Mouse (Mus musculus): Measurements from ENCODE around the gene Jag2.

Gene Jag2

DNA sequence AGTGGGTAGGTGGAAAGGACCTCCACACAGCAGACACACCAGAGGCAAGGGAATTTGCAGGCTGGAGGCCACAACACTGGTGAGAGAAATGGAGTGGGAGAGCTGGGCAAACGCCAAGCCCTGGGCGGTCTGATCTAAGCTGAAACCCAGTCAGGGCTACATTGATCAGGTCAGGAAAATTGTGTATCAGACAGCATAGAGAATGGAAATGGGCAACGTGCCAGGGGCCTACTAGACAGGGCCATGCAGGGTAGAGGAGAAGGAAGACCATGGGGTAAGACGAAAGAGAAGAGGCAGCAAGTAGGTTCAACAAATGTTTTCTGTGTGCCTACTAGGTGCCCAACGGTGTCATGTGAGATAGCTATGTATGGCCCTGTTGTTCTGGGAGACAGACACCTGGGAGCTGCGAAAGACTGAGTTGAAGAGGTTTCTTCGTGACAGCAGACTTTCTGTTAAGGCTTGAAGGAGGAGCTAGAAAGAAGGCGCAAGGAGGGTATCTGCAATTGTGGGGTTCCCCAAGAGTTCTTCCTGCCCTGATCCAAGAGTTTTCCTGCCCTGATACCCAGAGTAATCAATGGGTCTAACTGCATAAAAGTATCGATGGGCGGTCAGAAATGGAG, 11.7 kb upstream of the Jag2 start:
- in situ Hi-C loops (cut with MboI, MseI) = no loop called here

DNA sequence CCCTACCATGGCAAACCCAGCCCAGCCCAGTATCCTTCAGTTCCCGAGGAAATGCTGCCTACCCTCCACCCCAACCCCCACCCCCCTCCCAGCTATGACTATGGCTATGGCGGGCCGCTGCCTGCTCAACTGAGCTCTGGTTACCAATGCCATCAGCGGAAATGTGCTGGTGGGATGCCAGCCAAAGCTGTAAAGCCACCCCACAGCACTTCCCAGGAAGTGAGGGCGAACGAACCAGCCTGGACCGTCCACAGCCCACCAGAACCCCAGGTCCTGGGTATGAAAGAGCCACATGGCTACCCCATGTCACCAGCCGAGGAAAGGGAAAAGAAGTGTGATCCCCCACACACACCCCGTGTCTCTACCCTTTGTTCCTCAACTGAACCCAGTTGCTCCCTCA, 11.1 kb upstream of the Jag2 start:
- in situ Hi-C loops (cut with MboI, MseI) = no loop called here

GRCm38 (mm10) chr12:112940238-112940637, 10.7 kb upstream of the Jag2 start:
- in situ Hi-C loops (cut with MboI, MseI) = no loop called here

DNA sequence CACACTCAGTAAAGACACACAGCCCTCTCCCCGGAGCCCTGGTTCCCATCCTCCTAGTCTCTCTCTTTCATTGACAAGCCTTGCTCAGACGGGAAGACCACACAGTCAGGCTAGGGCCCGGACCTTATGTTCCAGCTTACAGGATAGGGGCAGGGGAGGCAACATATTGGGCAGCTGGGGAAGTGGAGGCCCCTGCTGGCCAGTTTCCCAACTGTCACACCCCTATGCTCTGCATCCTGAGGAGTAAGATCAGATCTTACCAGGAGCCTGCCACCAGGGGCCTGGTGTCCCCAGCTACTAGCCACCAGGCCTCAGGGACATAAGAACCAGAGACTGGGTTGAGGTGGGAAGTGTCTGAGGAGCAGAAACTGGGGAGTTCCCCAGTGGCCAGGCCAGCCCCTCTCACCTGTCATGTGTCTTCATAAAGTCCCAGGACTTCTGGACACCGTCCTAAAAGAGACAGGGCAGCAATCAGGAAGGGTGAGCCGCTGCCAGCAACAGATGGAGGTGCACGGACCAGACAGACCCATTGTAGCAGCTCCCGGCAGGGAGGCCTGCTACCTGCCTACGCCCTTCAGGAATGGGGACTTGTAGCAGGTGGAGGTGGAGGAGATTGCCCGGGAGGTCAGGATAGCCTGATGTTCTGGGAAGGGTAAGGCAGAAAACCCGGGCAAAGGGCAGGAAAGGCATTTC, 9.4 kb upstream of the Jag2 start:
- in situ Hi-C loops (cut with MboI, MseI) = no loop called here

- in situ Hi-C loops (cut with MboI, MseI) = no loop called here
Measured at GRCm38 (mm10) chr12:112938366-112938765, 8.8 kb upstream of the Jag2 start.

GRCm38 (mm10) chr12:112937906-112938305, 8.3 kb upstream of the Jag2 start:
- in situ Hi-C loops (cut with MboI, MseI) = no loop called here

- in situ Hi-C loops (cut with MboI, MseI) = no loop called here
Measured at GRCm38 (mm10) chr12:112932647-112933046, 3.1 kb upstream of the Jag2 start.

GRCm38 (mm10) chr12:112928401-112929241, 955 bp downstream of the Jag2 start:
- in situ Hi-C loops (cut with MboI, MseI) = loop anchor here (10.0 kb wide), 1 partner anchor 1276 kb away; no protein-coding TSS in a partner anchor

DNA sequence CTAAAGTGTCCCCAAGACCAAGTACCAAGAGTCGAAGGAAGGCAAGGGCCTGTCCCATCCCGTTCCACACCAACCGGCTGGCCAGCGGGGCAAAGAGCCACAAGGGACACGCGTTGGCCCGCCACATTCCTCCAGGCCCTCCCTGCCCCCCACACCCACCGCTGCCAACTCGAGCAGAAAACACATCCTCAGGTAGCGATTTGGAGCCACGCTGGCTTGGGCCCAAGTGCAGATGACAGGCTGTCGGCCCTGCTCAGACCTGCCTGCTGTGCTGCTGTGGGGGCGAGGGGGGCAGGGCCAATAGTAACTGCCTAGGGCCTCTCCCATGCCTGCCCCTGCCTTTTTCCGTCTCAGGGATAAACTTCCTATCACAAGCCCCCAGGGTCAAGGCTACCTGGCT, 2.3 kb downstream of the Jag2 start:
- in situ Hi-C loops (cut with MboI, MseI) = loop anchor here (10.0 kb wide), 1 partner anchor 1278 kb away; no protein-coding TSS in a partner anchor

- in situ Hi-C loops (cut with MboI, MseI) = loop anchor here (10.0 kb wide), 1 partner anchor 1279 kb away; no protein-coding TSS in a partner anchor
Measured at GRCm38 (mm10) chr12:112925950-112926349, 3.6 kb downstream of the Jag2 start.

DNA sequence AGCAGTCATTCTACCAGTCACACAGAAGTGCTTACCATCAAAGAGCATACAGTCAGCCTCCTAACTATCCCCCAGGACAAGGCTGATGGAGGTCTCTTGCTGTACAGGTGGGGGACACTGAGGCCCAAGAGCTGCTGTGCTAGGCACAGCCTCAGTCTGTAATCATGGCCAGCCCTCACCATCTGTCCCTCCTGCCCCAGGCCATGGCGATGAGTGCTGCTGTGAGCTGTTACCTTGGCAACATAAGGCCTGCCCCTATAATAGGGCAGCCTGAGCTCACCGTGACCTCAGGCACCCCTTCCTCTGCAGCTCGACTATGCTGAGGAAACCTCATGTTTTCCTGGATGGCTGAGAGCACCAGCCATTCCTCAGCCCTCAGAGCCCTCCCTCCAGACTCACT, 7.0 kb downstream of the Jag2 start:
- in situ Hi-C loops (cut with MboI, MseI) = loop anchor here (10.0 to 25.0 kb wide), 2 partner anchors 810 to 1282 kb away; partner anchors contain the start of gene Aspg

- in situ Hi-C loops (cut with MboI, MseI) = loop anchor here (10.0 to 25.0 kb wide), 2 partner anchors 809 to 1283 kb away; partner anchors contain the start of gene Aspg
Measured at GRCm38 (mm10) chr12:112921518-112921917, 8.1 kb downstream of the Jag2 start.

DNA sequence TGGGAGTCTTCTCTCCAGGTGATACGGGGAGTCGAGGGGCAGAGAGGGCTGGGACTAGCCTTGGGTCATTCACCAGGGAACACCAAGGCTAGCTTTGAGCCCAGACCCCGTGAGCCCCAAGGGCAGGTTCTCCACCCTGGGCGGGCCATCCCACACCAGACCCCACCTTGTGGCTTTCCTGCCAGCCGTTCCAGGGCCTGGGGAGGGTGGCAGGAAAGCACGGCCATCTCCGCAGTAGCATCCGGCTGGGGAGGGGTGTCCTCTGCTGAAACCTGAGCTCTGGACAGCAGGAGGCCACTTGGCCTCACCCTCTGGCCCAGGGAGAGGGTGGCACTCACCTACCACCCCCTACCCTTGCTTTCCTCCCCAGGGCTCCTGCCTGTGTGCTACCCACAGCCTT, 11.7 kb downstream of the Jag2 start:
- in situ Hi-C loops (cut with MboI, MseI) = loop anchor here (25.0 kb wide), 1 partner anchor 806 kb away; the partner anchor contains the start of gene Aspg

GRCm38 (mm10) chr12:112917486-112917885, 12.1 kb downstream of the Jag2 start:
- in situ Hi-C loops (cut with MboI, MseI) = loop anchor here (25.0 kb wide), 1 partner anchor 805 kb away; the partner anchor contains the start of gene Aspg

DNA sequence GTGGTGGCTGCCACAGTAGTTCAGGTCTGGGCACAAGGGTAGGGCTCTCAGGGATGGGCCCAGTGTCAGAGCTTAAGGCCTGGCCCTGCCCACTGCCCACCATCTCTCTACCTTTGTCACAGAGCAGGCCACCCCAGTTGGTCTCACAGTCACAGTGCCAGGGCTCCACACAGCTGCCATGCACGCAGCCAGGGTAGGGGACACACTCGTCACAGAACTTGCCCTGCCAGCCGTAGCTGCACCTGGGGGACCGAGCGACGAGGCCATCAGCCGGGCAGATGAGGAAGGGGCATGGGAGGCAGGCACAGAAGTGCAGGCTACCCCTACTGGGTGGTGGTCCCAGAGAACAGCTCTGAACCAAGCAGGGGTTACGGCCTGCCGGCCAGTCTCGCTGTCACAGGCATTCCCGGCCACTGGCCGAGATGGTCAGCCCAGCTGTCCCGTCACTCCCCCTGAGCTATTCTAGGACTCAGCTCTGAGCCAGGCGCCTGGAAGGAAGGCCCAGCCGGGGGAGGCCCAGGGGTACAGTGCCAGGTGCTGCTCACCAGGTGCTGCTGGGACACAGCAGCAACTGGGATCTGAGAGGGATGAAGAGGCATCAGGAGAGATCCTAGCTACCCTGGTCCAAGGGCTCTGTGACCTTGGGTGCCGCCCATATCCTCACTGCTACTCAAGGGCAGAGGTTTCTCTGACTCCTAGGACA, 12.7 kb downstream of the Jag2 start:
- in situ Hi-C loops (cut with MboI, MseI) = loop anchor here (25.0 kb wide), 1 partner anchor 805 kb away; the partner anchor contains the start of gene Aspg

GRCm38 (mm10) chr12:112915587-112915986, 14.0 kb downstream of the Jag2 start:
- in situ Hi-C loops (cut with MboI, MseI) = loop anchor here (25.0 kb wide), 1 partner anchor 803 kb away; the partner anchor contains the start of gene Aspg

DNA sequence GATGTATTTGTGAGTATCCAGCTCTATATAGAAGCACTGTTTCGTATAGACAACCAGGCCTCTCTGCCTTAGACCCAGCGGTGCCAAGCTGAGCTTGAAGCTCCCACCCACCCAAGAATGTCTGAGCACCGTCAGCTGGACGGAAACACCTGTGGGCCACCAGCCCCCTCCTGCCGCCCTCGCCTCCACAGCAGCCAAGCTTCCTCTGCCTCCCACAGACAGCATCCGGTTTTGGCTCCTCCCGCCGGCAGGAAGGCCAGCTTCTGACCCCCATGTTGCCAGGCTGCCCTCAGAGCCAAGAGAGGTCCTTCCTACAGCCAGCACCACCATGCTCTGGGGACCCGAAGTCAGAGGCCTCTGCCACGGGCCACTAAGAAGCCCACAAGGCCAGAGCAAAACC, 15.0 kb downstream of the Jag2 start:
- in situ Hi-C loops (cut with MboI, MseI) = loop anchor here (25.0 kb wide), 1 partner anchor 802 kb away; the partner anchor contains the start of gene Aspg

DNA sequence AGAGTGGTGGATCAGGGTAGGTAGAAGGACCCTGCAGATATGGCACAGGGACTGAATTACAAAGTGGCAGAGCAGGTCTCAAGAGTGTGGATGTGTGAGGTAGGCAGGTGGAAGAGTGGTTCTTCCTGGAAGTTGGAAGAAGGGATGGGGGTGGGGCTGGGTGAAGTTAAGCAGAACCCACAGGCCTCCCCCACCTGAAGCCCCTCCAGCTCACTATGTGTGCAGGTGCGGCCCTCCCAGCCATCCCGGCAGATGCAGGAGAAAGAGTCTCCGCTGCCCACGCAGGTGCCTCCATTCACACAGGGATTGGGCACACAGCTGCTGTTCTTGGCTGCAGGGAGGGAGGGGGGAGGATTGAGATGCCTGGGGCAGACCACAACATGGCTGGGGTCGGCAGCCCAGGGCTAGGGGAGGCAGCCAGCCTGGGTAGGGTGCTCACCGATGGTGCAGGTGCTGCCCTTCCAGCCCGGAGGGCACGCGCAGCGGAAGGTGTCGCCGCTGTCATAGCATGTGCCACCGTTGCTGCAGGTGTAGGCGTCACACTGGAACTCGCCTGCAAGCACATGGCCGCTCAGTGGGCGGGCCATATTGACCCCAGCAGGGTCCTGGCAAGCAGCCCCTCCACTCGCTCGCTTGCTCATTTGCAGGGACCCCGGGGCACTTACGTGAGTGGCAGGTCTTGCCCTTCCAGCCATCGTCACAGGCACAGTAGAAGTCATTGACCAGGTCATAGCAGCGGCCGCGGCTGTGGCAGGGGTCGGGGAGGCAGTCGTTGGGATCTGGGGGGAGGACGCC, 16.4 kb downstream of the Jag2 start:
- in situ Hi-C loops (cut with MboI, MseI) = loop anchor here (25.0 kb wide), 1 partner anchor 801 kb away; the partner anchor contains the start of gene Aspg

GRCm38 (mm10) chr12:112911701-112912100, 17.9 kb downstream of the Jag2 start:
- in situ Hi-C loops (cut with MboI, MseI) = loop anchor here (25.0 kb wide), 1 partner anchor 799 kb away; the partner anchor contains the start of gene Aspg

GRCm38 (mm10) chr12:112908991-112909390, 20.6 kb downstream of the Jag2 start:
- in situ Hi-C loops (cut with MboI, MseI) = loop anchor here (25.0 kb wide), 1 partner anchor 797 kb away; the partner anchor contains the start of gene Aspg

Data from T-helper 1 cell (primary cell).